Mouse (Mus musculus): ENCODE data around the gene Gsk3a.

Gene Gsk3a

DNA sequence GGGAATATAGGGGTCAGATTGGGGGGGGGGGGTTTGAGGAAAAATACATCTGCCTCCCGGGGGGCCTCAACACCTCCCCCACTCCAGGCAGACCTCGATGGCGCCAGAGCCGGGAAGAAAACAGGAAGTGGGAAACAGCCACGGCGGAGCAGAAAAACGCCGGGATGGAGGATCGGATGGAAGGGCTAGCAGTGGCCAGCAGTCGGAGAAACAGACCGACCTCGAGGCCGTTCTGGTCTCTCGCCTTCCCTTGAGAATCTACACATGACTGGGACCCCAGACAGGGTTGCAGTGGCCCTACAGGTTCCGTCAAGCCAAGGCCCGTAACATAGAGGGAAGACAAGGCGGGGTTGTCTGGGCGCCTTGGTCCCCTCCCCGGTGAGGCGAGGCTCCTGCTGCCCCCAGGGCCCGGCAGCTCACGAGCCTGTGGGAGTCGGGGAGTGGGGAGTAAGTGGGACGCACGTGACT, 11.2 kb upstream of the Gsk3a start:
- peak in 1 of 2 experiments; percentile 58 for DNase-seq

DNA sequence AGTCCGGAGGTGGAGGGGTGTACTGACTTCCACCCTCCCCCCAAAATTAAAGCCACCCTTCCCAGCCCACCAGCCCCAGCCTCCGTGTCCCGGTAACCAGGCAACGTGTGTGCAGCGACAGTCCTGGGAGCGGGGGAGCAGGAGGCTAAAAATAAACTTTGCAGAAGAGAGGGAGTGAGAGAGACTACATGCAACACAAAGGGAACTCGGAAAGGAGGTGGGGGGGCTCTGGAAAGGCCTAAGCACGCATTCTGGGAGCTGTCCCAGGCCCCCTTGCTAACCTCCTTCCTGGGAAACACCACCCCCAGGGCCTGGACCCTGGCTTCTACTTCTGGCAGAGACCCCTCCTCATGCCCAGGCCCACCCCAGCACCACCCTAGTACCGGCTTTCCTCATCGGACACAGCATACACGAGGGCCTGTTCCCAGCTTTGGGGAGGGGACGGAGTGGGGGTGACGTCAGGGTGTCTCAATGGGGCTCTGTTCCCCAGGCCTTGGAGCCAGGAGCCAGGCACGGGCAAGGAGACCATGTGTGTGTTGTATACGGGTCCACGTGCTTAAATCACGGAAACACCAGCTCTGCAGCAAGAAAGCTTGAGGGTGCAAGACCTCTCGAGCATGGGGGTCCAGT, 10.5 kb upstream of the Gsk3a start:
- DNase-seq, result peak; percentile 60 to 71

DNA sequence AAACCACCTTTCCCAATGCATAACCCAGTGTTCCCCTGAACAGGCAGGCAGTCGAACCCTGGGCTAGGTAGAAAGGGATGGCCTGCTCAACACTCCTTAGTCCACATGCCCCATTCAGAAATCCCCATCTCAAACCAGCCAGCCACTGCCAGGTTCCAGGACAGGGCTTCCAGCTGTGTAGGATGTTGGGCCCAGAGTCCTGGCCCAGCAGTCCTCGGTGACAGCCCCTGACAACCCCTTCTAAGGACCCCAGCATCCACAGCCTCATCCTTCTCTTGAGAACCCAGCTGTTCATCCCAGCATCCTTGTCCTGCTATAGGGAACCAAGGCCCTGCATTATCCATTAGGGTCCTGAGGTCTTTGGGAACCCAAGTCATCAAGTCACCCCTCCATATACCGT, 9.8 kb upstream of the Gsk3a start:
- peak in 1 of 2 experiments; percentile 25 for DNase-seq

DNA sequence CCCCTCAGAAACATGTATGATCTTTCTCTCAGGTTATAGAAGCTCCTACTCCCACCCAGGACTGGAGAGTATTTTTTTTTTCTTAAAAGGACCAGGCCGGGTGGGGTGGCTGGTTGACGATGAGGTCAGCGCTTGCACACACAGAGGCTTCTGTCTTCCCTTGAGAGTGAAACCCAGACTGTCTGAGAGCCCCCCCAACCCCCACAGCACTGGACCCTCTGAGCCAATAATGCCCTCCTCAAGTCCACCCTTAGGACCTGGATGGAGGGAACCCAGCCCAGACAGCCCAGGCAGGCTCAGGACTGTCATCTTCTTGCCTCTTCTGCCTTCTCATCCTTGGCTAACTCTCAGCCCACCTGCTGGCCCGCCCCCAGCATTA, 9.1 kb upstream of the Gsk3a start:
- DNase-seq, result peak in 1 of 2 experiments; percentile 27

DNA sequence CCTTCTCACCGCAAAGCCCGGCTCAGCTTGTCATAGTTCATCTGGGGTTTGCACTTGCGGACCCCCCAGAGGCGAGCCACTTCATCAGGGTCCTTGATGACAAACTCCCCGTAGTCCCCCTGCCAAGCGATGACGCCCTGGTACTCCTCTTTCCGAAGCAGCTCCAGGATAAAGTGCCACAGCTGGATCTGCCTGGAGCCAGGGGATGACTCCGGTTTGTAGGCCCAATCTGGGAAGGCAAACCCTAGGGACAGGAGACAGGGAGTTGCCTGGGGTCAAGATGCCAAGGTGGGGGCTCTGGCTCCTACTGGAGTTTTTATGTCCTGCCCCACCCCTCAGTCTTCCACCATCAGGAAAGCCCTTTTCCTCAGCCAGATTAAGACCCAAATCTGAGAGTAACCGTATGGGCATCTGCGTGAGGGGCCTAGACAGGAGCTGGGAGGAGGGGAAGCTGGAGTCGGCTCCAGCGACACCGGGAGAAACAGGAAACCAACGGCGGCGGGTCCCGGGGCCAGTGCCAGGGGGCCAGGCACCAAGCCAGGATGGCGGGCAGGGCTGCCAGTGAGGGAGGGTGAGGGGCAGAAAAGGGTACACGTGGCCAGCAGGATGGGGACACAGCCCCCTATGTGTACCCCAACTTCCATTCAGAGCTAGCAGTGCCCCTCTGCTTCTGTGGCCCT, 8.6 kb upstream of the Gsk3a start:
- peak; percentile 53 to 62 for DNase-seq

DNA sequence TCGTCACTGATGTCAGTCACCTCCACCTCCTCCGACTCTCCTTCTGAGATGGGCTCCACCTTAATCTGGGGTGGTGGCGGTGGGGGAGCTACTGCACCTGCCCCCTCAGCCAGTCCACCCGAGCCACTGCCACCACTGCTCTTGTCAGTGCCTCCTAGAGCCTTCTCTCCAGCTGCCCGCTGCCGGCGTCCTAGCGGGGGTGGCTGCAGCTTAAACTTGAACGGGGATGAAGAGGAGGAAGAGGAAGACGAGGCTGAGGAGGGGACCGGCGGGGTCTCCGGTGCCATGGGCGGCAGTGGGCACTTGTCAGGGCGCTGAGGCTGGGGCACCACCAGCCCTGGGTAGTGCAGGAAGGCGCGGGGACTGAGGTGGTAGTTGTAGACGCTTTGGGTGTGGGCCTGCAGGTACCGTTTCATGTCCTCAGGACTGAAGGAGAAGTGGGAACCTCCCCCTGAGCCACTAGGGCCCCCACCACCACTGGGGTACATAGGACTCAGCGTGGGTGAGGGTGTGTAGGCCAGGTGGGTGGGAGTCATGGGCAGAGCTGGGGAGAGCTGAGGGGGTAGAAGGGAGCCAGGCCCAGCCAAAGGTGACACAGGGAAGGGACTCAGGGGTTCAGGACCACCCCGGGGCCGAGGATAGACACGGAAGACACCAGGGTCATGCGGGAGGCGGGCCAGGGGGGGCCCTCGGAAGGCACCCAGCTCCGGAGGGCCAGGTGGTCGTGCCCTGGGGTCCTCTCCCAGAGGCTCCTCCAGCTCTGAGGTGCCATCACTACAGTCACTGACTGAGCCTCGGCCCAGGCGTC, 7.1 kb upstream of the Gsk3a start:
- no peak for DNase-seq

DNA sequence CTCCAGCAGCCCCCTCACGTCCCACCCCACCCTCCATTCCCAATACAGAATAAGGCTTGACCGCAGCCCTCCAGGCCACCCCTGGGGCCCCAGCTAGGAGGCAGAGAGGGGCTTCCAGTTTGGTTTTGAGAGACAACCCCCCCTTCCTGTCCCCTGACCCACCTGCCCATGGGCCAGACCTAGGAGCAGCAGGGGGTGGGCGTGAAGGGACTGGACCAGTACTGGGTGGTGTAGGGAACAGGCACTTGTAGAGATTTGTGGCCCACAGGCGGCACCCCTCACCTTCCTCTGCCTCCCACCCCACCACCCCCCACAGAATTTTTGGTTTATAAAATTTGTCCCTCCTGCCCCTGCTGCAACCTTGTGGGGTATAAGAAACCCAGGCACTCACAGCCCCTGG, 5.7 kb upstream of the Gsk3a start:
- no peak for DNase-seq

DNA sequence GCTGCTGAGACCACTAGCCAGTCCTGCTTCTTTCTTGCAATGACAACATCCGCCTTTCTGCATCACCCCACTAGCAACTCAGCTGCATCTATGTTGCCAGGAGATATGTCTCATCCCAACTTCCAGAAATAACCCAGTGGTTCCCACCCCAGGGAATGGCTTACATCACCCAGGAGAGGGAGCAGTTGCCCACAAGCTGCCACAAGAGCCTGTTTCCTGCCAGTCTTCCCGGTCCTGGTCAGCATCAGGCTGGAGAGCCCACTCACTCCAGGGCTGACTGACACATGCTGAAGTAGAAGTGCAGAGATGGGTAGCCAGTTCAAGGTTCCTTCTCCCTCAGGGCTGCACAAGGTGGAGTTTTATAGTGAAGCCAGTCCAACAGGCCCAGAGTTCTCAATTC, 3.4 kb upstream of the Gsk3a start:
- peak; percentile 67 to 79 for DNase-seq

DNA sequence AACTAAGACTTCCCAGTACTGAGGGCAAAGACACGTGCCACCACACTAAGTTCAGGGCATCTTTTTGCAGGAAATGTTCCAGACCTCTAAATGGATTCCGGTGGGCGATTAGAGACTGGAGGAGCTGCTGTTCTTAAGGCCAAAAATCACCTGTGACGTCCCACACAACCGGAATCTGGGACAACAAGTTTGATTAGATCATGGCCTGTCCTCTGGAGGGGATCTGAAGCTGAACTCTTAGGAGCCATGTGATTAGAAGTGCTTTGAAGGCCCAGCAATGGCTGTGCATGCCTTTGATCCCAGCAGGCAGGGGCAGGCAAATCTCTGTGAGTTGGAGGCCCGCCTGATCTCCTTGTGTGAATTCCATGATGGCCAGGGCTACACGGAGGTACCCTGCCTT, 3.0 kb upstream of the Gsk3a start:
- no peak for DNase-seq

DNA sequence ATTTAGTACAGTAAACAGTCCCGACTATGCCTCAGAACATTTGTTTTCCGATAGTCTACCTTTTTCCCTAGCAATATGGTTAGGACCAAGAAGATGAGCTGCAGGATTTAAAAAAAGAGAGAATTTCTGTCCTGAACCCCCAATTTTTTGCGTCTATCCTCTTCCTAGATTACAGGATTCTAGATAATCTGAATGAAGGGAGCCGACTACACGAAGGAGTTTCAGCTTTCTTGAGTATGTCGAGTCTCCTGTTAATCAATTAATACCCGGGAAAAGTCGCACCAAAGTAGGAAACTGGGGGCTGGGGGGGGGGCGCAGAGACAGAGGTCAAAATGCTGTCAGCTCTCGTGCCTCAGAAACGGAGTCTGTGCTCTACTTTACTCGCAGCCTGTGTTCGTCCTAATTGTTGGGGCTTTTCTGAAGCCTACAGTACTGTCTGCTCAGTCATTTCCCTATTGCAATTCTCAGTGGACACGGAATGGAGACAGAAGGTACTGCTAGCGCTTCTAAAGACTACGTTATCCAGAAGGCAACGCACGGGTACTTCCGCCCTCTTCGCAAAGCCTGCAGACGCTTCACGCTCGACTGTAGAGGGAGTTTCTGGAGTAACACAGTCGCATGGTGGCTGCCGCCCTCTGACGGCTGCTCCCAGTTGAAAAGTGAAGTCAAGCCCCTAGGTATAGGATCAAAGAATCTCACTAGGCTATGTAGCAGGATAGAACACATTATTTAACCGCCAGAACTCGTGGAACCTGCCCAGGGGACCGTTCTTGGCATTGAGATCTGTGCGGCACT, 1.4 kb upstream of the Gsk3a start:
- peak; percentile 85 to 92 for DNase-seq

DNA sequence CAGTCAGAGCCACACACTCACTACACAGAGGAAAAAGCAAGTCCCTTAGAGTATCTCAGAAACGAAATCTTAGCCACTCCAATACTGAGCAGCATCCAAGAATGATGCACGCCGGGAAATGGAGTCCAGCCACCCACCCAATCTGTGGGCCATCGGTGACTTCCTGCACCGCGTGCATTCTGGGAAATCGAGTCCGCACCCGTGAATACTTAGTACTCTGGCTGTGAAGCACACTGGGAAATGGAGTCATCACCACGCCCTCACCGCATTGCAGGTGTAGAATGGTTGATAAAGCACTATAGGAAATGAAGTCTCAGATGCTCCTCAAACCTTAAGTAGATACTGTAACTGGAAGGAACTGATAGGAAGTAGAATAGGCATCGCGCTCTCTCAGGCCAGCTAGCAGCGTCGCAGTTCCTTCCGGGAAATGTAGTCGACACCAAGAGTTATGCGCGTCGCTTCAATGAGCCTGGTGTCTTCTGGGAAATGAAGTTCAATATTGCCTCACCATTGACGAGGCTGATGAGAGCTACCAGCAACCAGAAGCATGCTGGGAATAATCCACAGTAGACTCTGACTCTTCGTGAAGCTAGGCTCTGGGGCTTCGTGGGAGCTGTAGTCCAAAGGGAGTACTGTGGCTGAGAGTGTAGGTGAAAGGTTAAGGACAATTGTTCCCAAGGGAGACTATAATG, 510 bp upstream of the Gsk3a start:
- DNase-seq, result peak; percentile 91 to 95

DNA sequence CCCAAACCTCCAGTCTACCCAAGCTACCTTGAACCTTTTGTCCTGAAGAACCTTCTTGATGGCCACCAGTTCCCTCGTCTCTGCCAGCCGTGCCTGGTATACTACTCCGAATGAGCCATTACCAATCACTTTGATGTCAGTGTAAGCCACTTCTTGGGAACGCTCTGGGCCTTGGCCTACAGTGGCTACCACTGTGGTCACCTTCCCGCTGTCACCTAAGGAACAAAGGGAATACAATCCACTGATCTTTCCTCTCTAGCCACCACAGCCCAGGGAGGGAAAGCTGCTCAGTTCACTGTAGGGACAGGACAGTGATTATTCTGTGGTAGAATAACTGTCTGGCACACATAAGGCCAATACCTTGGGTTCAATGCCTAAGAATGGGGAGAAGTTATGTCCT, 2.1 kb downstream of the Gsk3a start:
- DNase-seq, result no peak

DNA sequence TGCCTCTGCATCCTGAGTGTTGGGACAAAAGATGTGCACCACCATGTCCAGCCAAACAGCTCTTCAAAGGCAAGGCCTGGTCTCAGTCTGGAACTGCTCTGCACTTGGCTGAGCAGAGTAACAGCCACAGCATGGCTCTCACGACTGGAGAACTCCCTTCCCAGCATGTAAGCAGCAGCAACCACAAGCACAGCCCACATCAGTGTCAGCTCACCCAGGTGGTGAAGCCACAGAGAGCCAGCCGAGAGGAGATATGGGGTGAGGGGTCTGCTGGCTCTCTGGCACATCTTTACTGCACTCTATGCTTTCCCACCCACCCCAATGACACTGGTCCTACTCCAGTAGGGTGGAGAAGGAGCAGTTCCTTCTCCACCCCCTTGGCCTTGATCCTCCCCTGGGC, 4.6 kb downstream of the Gsk3a start:
- no peak for DNase-seq

DNA sequence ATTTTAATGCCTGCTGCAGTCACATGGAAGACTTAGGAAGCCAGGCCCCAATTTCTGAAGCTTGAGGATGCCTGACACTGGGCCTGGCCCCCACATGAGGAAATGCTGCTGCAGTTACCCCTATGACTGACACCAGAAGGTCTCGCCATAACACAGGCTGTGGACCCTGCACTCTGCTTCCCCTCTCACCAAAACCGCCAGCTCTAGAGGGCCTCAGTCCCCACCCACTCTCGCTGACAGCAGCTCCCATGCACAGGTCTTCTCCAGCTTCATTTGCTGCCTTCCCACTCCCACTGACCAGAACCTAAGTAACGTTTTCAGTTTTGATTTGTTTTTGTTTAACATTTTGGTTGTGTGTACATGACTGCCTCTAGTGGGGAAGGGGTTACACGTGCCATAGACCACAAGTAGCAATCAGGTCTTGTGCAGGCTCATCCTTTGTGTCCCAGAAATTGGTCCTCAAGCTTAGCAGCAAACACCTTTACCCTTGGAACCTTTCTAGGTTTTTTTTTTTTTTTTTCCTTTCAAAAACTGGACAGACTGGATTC, 5.5 kb downstream of the Gsk3a start:
- DNase-seq, result no peak

DNA sequence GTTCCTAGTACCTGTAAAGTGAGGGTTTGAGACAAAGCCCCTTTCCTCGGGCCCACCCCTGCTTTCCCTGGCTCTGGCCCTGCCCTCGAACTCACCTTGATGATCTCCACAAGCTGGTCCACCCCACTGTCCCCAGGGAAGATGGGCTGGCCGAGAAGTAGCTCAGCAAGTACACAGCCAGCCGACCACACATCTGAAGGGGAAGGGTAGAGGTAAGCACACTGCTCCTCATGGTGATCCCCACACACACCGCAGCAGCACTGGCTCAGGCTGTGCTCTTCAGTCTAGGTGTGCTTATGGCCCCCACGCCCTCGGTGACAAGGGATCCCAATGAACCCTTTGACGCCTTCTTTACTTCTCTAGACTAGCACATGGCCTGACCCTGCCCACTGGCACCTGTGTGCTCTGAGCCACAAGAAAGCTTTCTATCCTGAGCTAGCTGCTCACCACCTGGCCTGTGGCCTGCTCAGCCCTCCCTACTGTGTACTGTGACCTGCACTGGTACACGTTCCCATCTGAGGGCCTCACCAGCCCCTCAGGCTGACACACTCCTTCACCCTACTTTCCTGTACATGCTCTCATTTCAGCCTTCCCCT, 6.9 kb downstream of the Gsk3a start:
- DNase-seq, result no peak

DNA sequence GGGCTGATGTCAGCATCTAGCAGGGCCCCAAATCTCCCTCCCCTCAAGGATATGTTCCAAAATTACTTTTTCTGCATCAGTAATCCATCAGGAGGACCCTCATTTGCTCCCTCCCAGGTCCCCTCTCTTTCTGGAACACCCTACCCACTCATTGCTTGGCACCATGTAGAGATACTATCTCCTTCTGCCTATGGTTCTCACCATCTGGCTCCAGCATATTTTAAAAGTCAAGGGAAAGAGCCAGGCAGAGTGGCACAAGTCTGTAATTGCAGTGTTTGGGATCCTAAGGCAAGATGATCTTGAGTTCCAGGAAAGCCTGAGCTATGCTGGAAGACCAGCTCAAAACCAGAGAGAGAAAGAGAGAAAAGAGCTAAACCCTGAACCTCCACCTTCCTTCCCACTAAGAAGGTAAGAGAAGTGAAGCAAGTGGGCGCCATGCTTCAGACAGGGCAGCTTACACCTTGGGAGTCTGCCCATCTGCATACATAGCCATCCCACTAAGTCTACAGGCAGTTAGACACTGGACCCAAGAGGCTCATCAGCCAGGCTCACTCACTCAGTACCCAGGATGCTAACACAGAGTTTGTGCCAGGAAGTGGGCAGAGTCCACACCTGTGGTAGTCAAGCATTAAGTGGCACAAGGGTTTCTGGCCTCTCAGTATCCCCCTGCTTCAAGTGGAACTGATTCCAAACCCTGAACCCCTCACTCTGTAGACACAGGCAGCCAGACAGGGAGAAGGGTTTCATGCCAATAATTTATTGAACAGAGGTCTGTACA, 9.9 kb downstream of the Gsk3a start:
- no peak for DNase-seq

DNA sequence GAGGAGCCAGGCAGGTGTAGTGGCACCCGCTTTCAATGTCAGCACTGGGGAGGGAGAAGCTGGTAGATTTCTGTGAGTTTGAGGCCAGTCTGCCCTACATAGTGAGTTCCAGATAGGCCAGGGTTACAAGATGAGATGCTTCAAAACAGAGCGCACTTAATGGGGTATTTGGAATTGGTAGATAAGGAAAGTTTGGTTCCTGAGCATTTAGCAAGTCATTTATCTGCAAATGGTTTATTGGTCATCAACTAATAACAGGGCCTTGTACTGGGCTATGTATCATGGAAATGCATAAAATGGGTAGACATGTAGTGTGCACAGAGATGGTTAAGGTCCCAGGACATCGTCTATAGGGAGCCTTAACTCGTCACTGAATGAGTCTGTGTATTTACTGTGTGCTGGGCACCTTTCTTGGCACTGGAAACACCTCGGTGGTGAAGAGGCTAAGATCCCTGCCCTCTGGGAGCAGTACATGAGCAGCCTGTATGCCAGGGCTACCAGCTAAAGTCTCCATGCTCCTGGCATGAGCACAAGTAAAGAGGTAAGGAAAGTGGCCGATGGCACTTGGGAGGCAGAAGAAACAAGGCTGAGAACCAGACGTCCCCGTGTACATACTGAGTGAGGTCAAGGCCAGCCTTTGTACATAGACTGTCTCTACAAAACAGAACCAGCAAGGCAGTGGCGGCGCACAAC, 15.2 kb downstream of the Gsk3a start:
- DNase-seq, result no peak

DNA sequence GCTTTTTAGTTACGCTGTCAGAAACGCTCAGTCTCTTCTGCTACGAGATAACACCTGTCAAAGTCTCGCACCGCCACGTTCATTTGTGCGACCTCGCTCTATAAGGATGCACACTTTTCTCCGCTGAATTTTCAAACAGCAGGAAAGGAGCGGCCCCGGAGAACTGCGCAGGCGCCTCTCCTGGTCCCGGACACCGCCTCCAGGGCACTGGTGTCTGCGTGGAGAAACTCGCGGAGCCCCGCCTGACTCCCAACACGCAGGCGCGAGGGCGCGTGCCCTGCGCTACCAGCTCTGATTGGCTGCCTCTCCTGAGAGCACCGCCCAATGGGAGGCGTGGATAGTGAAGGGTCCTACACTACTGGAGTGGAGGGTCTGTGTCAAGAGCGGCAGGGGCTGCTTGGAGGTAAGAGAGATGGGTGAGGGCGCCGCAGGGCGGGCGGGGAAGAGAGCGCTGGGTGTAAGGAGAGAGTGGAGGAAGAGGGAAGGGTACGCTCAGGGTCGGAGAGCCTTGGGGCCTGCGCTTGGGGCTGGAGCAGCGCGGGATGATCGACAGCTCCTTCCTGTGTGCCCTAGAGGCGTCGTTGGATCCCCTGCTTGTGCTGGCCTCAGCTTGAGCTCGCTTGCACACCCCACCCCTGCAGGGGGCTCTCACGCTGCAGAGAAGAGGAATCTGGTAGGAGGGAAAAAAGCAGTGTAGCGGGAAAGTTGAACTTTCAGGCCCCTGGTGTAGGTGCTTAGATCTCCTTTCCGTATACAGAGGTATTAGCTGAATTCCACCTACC, 16.4 kb downstream of the Gsk3a start, which contains the start of gene Zfp526:
Gene Zfp526, plus strand, starts transcription at position 324 of the 782 bp plus-strand sequence.
- DNase-seq, result peak; percentile 97 to 99

DNA sequence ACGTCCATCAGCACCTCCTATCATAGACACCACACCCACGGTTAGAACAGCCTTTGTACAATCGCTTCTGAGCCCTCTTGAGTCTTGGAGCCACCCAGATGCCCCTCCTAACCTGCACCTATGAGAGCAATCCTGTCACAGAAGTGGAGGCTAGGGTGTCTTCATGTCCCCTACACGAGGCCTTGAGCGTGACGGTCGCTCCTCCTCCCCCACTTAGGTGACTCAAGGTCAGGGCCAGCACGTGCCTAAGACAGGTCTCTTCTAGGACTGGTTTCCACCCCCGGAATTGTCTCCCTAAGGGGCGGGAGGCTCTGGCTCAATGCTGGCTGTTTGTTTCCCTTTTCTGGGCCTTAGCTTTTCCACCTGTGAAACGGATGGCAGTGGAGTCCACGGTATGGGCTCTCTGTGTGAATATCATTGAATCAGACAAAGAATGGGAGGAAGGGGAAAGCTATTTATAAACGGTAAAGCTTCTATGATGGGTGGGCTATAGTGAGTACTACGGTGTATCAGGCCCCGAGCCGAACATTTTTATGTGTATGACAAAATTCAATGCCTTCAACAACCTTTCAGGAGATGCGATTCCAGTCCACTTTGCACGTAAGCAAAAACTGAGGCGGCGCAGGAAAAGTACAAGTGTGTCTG, 17.1 kb downstream of the Gsk3a start, which contains the start of gene Dedd2:
Gene Dedd2, minus strand, starts transcription at position 159 of the 645 bp plus-strand sequence.
- DNase-seq, result peak in 1 of 2 experiments; percentile 50

All from kidney, postnatal 4 days (tissue).